Mouse (Mus musculus) embryonic fibroblast, embryonic 13.5 days (primary cell): ENCODE measurements around the gene Serpina6. TPM values are rescaled to one million over a fixed set of nuclear protein-coding genes. Genes with fewer than 3 reads are reported as not detected.

Experiments used
- H3K27ac ChIP-seq: 2 replicates; pipeline ENCODE4 v1.5.1; 2012; ENCODE audit warnings: low read length, control low read depth, inconsistent platforms; ENCODE audit not compliant: insufficient read depth
- H3K4me1 ChIP-seq: 2 replicates; pipeline ENCODE4 v1.6.1; 2011; ENCODE audit warnings: low read length; ENCODE audit not compliant: control insufficient read depth, insufficient read depth
- H3K4me3 ChIP-seq: 2 replicates; pipeline ENCODE4 v1.5.1; 2011; ENCODE audit warnings: mild to moderate bottlenecking, control low read depth, low read length; ENCODE audit not compliant: insufficient read depth
- CTCF ChIP-seq: IDR thresholded peaks from 2 replicates; pipeline ENCODE4 v1.5.1; 2011; ENCODE audit warnings: mild to moderate bottlenecking, control low read depth, low read length, moderate library complexity, borderline replicate concordance; ENCODE audit not compliant: insufficient read depth
- POLR2A ChIP-seq: IDR thresholded peaks from 2 replicates; pipeline ENCODE4 v1.6.1; 2011; ENCODE audit warnings: low read depth, mild to moderate bottlenecking, control low read depth, low read length, moderate library complexity
- polyA plus RNA-seq: library from polyadenylated mRNA; stranded (reverse); fragments of >200 nt; gene quantifications from 2 replicates; pipeline ENCODE4 v1.2.4, GENCODE M21; 2011; ENCODE audit warnings: low read depth; ENCODE audit not compliant: missing spikeins, insufficient read length

The Serpina6 gene
- polyA plus RNA-seq, 1 experiment, result 0.54 TPM

DNA sequence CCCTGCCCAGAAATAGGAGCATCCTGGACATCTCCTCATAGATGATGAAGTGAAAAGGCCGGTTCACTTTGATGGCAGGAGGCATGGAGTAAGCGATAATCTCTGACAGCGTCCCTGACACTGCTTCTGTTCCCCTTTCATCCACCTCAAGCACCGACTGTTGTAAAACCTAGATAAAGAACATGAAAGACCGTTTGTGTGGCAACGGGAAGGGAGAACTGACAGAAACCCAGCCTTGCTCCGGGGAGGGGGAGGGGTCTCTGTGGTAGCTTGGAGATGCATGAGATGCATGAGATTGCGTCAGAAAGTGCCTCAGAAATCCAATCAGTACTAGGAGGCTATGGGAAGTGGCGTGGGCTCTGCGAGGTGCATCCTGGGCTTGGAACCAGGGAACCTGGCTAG lies 40.2 kb downstream of the Serpina6 start:
- Histone ChIP-seq H3K4me3 (no peak overlapping the region), H3K4me1 (no peaks in the 10 kb centered on the region), H3K27ac (no peak overlapping the region)
- TF ChIP-seq CTCF (no peak), POLR2A (no peak)

GRCm38 (mm10) chr12:103615734-103616133 lies 41.3 kb downstream of the Serpina6 start:
- Histone ChIP-seq H3K27ac (no peak overlapping the region), H3K4me1 (no peaks in the 10 kb centered on the region), H3K4me3 (no peak overlapping the region)
- TF ChIP-seq CTCF, result no peak
- no peak for TF ChIP-seq POLR2A

- TF ChIP-seq CTCF (no peak), POLR2A (no peak)
- Histone ChIP-seq H3K4me1 (no peaks in the 10 kb centered on the region), H3K4me3 (no peak overlapping the region), H3K27ac (no peak overlapping the region)
Measured at GRCm38 (mm10) chr12:103615141-103615540, 41.9 kb downstream of the Serpina6 start.

GRCm38 (mm10) chr12:103601839-103602238 lies 55.2 kb downstream of the Serpina6 start:
- Histone ChIP-seq H3K4me1 (no peaks in the 10 kb centered on the region), H3K4me3 (no peak overlapping the region), H3K27ac (peak overlapping the region; percentile 74)
- TF ChIP-seq POLR2A (no peak), CTCF (no peak)

GRCm38 (mm10) chr12:103600364-103600763 lies 56.6 kb downstream of the Serpina6 start:
- Histone ChIP-seq H3K27ac (no peak overlapping the region), H3K4me1 (no peaks in the 10 kb centered on the region), H3K4me3 (no peak overlapping the region)
- TF ChIP-seq POLR2A, result no peak
- TF ChIP-seq CTCF, result no peak

- Histone ChIP-seq H3K4me1 (no peaks in the 10 kb centered on the region), H3K27ac (no peak overlapping the region), H3K4me3 (no peak overlapping the region)
- TF ChIP-seq POLR2A (no peak), CTCF (no peak)
Measured at GRCm38 (mm10) chr12:103598411-103598810, 58.6 kb downstream of the Serpina6 start.

Other genes starting within 250 kb of the Serpina6 start
- 0.53 and 0.83 TPM in 2 replicates for gene 9330161L09Rik, start 249.4 kb downstream of the Serpina6 start, polyA plus RNA-seq
- 63.6 and 67.9 TPM in 2 replicates for gene Ddx24, start 231.4 kb downstream of the Serpina6 start, polyA plus RNA-seq
- 186 and 203 TPM in 2 replicates for gene Ifi27, start 223.0 kb downstream of the Serpina6 start, polyA plus RNA-seq
- gene Ifi27l2a, start 213.5 kb downstream of the Serpina6 start, polyA plus RNA-seq, result 3.4 and 5.5 TPM in 2 replicates
- 0.97 and 2.7 TPM in 2 replicates for gene Ifi27l2b, start 200.0 kb downstream of the Serpina6 start, polyA plus RNA-seq
- 0.92 and 4.2 TPM in 2 replicates for gene Ppp4r4, start 124.9 kb downstream of the Serpina6 start, polyA plus RNA-seq
- gene Serpina10, start 25.8 kb downstream of the Serpina6 start, polyA plus RNA-seq, result not detected in 2 replicates
- not detected in 2 replicates for gene Serpina16, start 18.9 kb upstream of the Serpina6 start, polyA plus RNA-seq
- not detected in 2 replicates for gene Serpina1f, start 38.3 kb upstream of the Serpina6 start, polyA plus RNA-seq
- gene Serpina1d, start 116.4 kb upstream of the Serpina6 start, polyA plus RNA-seq, result not detected in 2 replicates
- gene Serpina1b, start 173.2 kb upstream of the Serpina6 start, polyA plus RNA-seq, result not detected in 2 replicates
- not detected in 2 replicates for gene Serpina1a, start 206.3 kb upstream of the Serpina6 start, polyA plus RNA-seq
- gene Serpina1c, start 247.7 kb upstream of the Serpina6 start, polyA plus RNA-seq, result not detected in 2 replicates